Mouse (Mus musculus) left cerebral cortex, postnatal 25 days (tissue): ENCODE measurements around the gene Rpl10a. TPM values are rescaled to one million over a fixed set of nuclear protein-coding genes. Genes with fewer than 3 reads are reported as not detected.

Source experiments
- DNase-seq, 2 experiments: peaks; one replicate each; pipeline ENCODE4 v3.0.0; 2022; ENCODE audit warnings: low spot score in 2 of 2, mixed read lengths in 1 of 2
- intact Hi-C: fragments of 180-260 bp; cut with DNase I; formaldehyde crosslinking; loops from one replicate; pipeline ENCODE4 v1.15.1; 2025
- total RNA-seq, 2 experiments: library from RNA; stranded (reverse); gene quantifications; 2 replicates each; pipeline ENCODE4 v1.2.3; 2021

The Rpl10a gene
- total RNA-seq, 2 experiments from 2014 or later = 305 to 310 TPM

DNA sequence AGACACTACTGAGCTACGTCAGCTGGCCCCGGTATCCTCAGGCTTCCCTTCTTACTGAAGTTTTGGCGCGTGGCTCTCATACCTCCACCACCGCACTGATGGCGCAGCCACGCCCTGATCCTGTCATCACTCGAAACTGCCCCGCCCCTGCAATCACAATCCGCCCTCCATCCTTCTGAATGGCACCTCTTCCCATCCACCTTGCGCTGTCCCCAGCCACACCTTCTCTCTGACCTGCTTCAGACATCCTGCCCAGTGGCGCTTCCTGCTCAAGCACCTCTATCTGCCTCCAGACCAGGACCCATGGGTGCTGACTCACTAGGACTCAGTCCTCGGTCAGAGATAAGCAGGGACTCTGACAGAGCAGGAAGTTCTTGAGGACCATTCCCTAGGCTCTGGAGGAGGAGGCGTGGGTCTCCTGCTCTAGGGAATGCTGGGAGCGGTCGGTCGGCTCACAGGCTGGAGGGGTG, 47.4 kb downstream of the Rpl10a start:
- DNase-seq = no peak
- intact Hi-C loops = no loop called here

DNA sequence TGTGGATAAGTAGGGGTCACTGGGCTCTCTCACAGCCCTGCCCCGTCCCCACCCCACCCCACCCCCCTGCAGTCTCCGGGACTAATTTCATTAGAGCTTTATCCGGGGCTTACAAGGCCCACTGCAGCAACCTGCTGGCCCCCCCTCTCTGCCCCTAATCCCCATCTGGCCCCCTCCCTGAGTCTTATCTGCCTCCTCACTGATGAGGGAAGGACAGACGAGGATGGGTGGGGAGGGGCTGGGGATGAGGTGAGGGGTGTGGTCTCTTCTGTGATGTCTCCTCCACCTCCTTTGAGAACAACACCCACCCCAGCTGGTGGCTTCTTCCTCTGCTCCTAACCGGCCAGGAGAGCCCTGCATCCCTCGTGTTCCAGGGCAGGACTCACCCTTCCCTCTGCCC, 52.0 kb downstream of the Rpl10a start:
- intact Hi-C loops = no loop called here
- no peak for DNase-seq

Other genes starting within 250 kb of the Rpl10a start
- gene Tcp11, start 247.8 kb upstream of the Rpl10a start, total RNA-seq = under 1 TPM; 0.80 to 0.99 TPM
- gene Scube3, start 186.3 kb upstream of the Rpl10a start, total RNA-seq = 1 to 10 TPM; 1.1 to 5.5 TPM
- gene Zfp523, start 151.3 kb upstream of the Rpl10a start, total RNA-seq = 100 to 1,000 TPM; 110 to 113 TPM
- gene Def6, start 120.7 kb upstream of the Rpl10a start, total RNA-seq = 1 to 10 TPM; 2.9 to 3.1 TPM
- gene Ppard, start 95.8 kb upstream of the Rpl10a start, total RNA-seq = 10 to 100 TPM; 26.6 to 28.8 TPM
- gene Fance, start 15.0 kb upstream of the Rpl10a start, total RNA-seq = 10 to 100 TPM; 24.0 to 25.7 TPM
- 1 to 10 TPM; 2.2 to 3.1 TPM for gene Tead3, start 22.3 kb downstream of the Rpl10a start, total RNA-seq
- gene Tulp1, start 36.8 kb downstream of the Rpl10a start, total RNA-seq = not detected
- 10 to 100 TPM; 46.4 to 53.2 TPM for gene Fkbp5, start 189.1 kb downstream of the Rpl10a start, total RNA-seq
- gene Armc12, start 202.3 kb downstream of the Rpl10a start, total RNA-seq = not detected
- gene Clpsl2, start 220.9 kb downstream of the Rpl10a start, total RNA-seq = not detected
- not detected for gene Clps, start 232.3 kb downstream of the Rpl10a start, total RNA-seq
- gene Lhfpl5, start 247.2 kb downstream of the Rpl10a start, total RNA-seq = 1 to 10 TPM; 1.4 to 2.8 TPM